Mouse (Mus musculus) cerebellum, adult 18-20 months (tissue): Measurements from ENCODE around the gene Ctnnal1.

Experiments used
- DNase-seq, 2 experiments: peaks; one replicate each; pipeline ENCODE4 v3.0.0; 2021

Ctnnal1 gene

GRCm38 (mm10) chr4:56858733-56859132 is 6.3 kb downstream of the Ctnnal1 start:
- no peak for DNase-seq

- DNase-seq, result no peak
Measured at GRCm38 (mm10) chr4:56856371-56856949, 8.5 kb downstream of the Ctnnal1 start.

- no peak for DNase-seq
Measured at GRCm38 (mm10) chr4:56855935-56856334, 9.1 kb downstream of the Ctnnal1 start.

GRCm38 (mm10) chr4:56850724-56851123 is 14.3 kb downstream of the Ctnnal1 start:
- DNase-seq, result peak; percentile 22 to 28

- DNase-seq, result no peak
Measured at GRCm38 (mm10) chr4:56848044-56848443, 16.9 kb downstream of the Ctnnal1 start.

- DNase-seq, result no peak
Measured at GRCm38 (mm10) chr4:56847400-56847799, 17.6 kb downstream of the Ctnnal1 start.

- no peak for DNase-seq
Measured at GRCm38 (mm10) chr4:56845896-56846533, 19.0 kb downstream of the Ctnnal1 start.

- no peak for DNase-seq
Measured at GRCm38 (mm10) chr4:56844911-56845310, 20.1 kb downstream of the Ctnnal1 start.

GRCm38 (mm10) chr4:56843963-56844362 is 21.0 kb downstream of the Ctnnal1 start:
- DNase-seq, result no peak

GRCm38 (mm10) chr4:56842501-56842900 is 22.5 kb downstream of the Ctnnal1 start:
- no peak for DNase-seq

- no peak for DNase-seq
Measured at GRCm38 (mm10) chr4:56840297-56840696, 24.7 kb downstream of the Ctnnal1 start.

- DNase-seq, result no peak
Measured at GRCm38 (mm10) chr4:56837661-56838060, 27.3 kb downstream of the Ctnnal1 start.

- no peak for DNase-seq
Measured at GRCm38 (mm10) chr4:56831998-56832397, 33.0 kb downstream of the Ctnnal1 start.

GRCm38 (mm10) chr4:56831013-56831609 is 33.9 kb downstream of the Ctnnal1 start:
- DNase-seq, result no peak

- no peak for DNase-seq
Measured at GRCm38 (mm10) chr4:56829511-56829921, 35.5 kb downstream of the Ctnnal1 start.

GRCm38 (mm10) chr4:56828932-56829331 is 36.1 kb downstream of the Ctnnal1 start:
- no peak for DNase-seq

- DNase-seq, result no peak
Measured at GRCm38 (mm10) chr4:56824231-56824630, 40.8 kb downstream of the Ctnnal1 start.

- DNase-seq, result peak in 1 of 2 experiments; percentile 25
Measured at GRCm38 (mm10) chr4:56820017-56820550, 44.9 kb downstream of the Ctnnal1 start.

GRCm38 (mm10) chr4:56815131-56815530 is 49.9 kb downstream of the Ctnnal1 start:
- no peak for DNase-seq

- DNase-seq, result no peak
Measured at GRCm38 (mm10) chr4:56812096-56812495, 52.9 kb downstream of the Ctnnal1 start.

- DNase-seq, result no peak
Measured at GRCm38 (mm10) chr4:56811642-56812041, 53.3 kb downstream of the Ctnnal1 start.

- no peak for DNase-seq
Measured at GRCm38 (mm10) chr4:56809050-56809449, 55.9 kb downstream of the Ctnnal1 start.

- no peak for DNase-seq
Measured at GRCm38 (mm10) chr4:56802669-56803150, 62.3 kb downstream of the Ctnnal1 start.
